ENCODE assay signal across 10 mouse cellular contexts in genomic region chr4:138882179-138882578, GRCm38 (mm10). TPM values are rescaled to one million over a fixed set of nuclear protein-coding genes. Genes with fewer than 3 reads are reported as not detected.
DNase-seq lines count a peak whose midpoint lies in the region; TF ChIP-seq lines count a peak whose summit lies in the region.
"Had no signal": no experiment of that assay in that cellular context is flagged by ENCODE, and none has a peak within 500 bp of the region (broad histone marks: within the 10 kb centered on the region; RNA-seq: fewer than 3 reads in every experiment).

No protein-coding gene starts in this region.

- 12% methylated on average over 16 of the region's 16 CpGs for WGBS in hindbrain, embryonic 10.5 days
- WGBS in thymus, adult 2 months, result 24% methylated on average over 16 of the region's 16 CpGs

- H3K27ac ChIP-seq in hindbrain, embryonic 10.5 days, result peak overlapping the region; percentile 64
- H3K27ac ChIP-seq in thymus, adult 2 months (ENCODE audit: control insufficient read depth, insufficient read depth, low read length), result no peak overlapping the region

- peaks cover 38% of the 10 kb centered on the region for H3K27me3 ChIP-seq in hindbrain, embryonic 10.5 days (ENCODE audit: insufficient read depth, poor library complexity, severe bottlenecking)
- no peaks in the 10 kb centered on the region for H3K27me3 ChIP-seq in thymus, adult 2 months (ENCODE audit: control insufficient read depth, insufficient read depth, low read length)

- H3K9me3 ChIP-seq in hindbrain, embryonic 10.5 days, result no peaks in the 10 kb centered on the region

- H3K4me3 ChIP-seq in hindbrain, embryonic 10.5 days, result peak overlapping the region; percentile 33; the same call in 1 of the 2 replicates
- H3K4me3 ChIP-seq in thymus, adult 2 months (ENCODE audit: control insufficient read depth, insufficient read depth, low read length), result no peak overlapping the region

- TF ChIP-seq CTCF in thymus, adult 2 months (IDR thresholded peaks at IDR 0.05; ENCODE audit: borderline replicate concordance, control insufficient read depth, extremely low read depth, insufficient read depth, low read length, poor library complexity), result no peak

- peaks cover 34% of the 10 kb centered on the region for H3K4me1 ChIP-seq in hindbrain, embryonic 10.5 days (replicated peaks)
- no peaks in the 10 kb centered on the region for H3K4me1 ChIP-seq in thymus, adult 2 months (replicated peaks; ENCODE audit: control insufficient read depth, insufficient read depth, low read length)

- no peak for TF ChIP-seq POLR2A in thymus, adult 2 months (IDR thresholded peaks at IDR 0.05; ENCODE audit: control insufficient read depth, extremely low read depth, insufficient read depth, low read length, poor library complexity)

- H3K36me3 ChIP-seq in hindbrain, embryonic 10.5 days, result no peaks in the 10 kb centered on the region
- no peaks in the 10 kb centered on the region for H3K36me3 ChIP-seq in thymus, adult 2 months (ENCODE audit: control insufficient read depth, insufficient read depth, low read length)

- DNase-seq in thymus, postnatal 4 days, result peak; percentile 26
- DNase-seq in thymus, postnatal 14 days, result no peak
- peak; percentile 31 for DNase-seq in hindbrain, embryonic 10.5 days (ENCODE audit: low spot score)
- DNase-seq in lung, postnatal 36 days, result peak; percentile 39
- no peak for DNase-seq in adipocyte (ENCODE audit: low spot score)
- DNase-seq in thymus, adult 2 months, result no peak
- DNase-seq in testis, postnatal 10 days (ENCODE audit: low spot score), result no peak

RNA-seq across cellular contexts. Expression of gene Pla2g2e, which starts 4.4 kb away (rescaled TPM):
- not detected in 2 replicates for polyA plus RNA-seq in hindbrain, embryonic 10.5 days (2016; fragmentation: Nextera tagmentation; extraction: Ambion mirVana)
- 1.1 and 1.6 TPM in 2 replicates for polyA plus RNA-seq in thymus, adult 2 months (2012; rRNA removed)
- polyA plus RNA-seq: liver, embryonic 16.5 days; testis, adult 2 months had no signal

RNA-seq across cellular contexts. Expression of gene Gm13030, which starts 8.4 kb away (rescaled TPM):
- not detected in 2 replicates for polyA plus RNA-seq in hindbrain, embryonic 10.5 days (2016; fragmentation: Nextera tagmentation; extraction: Ambion mirVana)
- polyA plus RNA-seq in thymus, adult 2 months (2012; rRNA removed), result not detected in 2 replicates
- polyA plus RNA-seq: gonadal fat pad, adult 2 months; liver, embryonic 16.5 days; testis, adult 2 months had no signal

RNA-seq across cellular contexts. Expression of gene Pla2g5, which starts 18.9 kb away (rescaled TPM):
- 0.19 TPM in 1 of 2 replicates, not detected in the other for polyA plus RNA-seq in hindbrain, embryonic 10.5 days (2016; fragmentation: Nextera tagmentation; extraction: Ambion mirVana)
- 1.1 and 11.5 TPM in 2 replicates for polyA plus RNA-seq in thymus, adult 2 months (2012; rRNA removed)
- polyA plus RNA-seq: liver, embryonic 16.5 days had no signal

RNA-seq across cellular contexts. Expression of gene Otud3, which starts 31.6 kb away (rescaled TPM):
- 2.4 and 3.0 TPM in 2 replicates for polyA plus RNA-seq in hindbrain, embryonic 10.5 days (2016; fragmentation: Nextera tagmentation; extraction: Ambion mirVana)
- 8.9 and 9.5 TPM in 2 replicates for polyA plus RNA-seq in thymus, adult 2 months (2012; rRNA removed)

Comparison
In these comparisons a context has a peak if more than half of its experiments do, and no peak if none do; other contexts are left out.
1. DNase-seq: peak in thymus, postnatal 4 days (single experiment), hindbrain, embryonic 10.5 days (single experiment) and lung, postnatal 36 days (single experiment); none in thymus, postnatal 14 days (single experiment), adipocyte (single experiment), thymus, adult 2 months (single experiment) and testis, postnatal 10 days (single experiment).